Mouse (Mus musculus) right cerebral cortex, adult 2 months (tissue): ENCODE measurements around the gene Slc38a7.
"Not testable (repeated sequence)": the region's sequence is repeated elsewhere in the genome, so short reads cannot be mapped to it uniquely, and the experiment has no call there.

ENCODE experiments used
- DNase-seq, 2 experiments: peaks; one replicate each; pipeline ENCODE4 v3.0.0; 2021 to 2022; ENCODE audit warnings: low spot score in 2 of 2

Gene Slc38a7

DNA sequence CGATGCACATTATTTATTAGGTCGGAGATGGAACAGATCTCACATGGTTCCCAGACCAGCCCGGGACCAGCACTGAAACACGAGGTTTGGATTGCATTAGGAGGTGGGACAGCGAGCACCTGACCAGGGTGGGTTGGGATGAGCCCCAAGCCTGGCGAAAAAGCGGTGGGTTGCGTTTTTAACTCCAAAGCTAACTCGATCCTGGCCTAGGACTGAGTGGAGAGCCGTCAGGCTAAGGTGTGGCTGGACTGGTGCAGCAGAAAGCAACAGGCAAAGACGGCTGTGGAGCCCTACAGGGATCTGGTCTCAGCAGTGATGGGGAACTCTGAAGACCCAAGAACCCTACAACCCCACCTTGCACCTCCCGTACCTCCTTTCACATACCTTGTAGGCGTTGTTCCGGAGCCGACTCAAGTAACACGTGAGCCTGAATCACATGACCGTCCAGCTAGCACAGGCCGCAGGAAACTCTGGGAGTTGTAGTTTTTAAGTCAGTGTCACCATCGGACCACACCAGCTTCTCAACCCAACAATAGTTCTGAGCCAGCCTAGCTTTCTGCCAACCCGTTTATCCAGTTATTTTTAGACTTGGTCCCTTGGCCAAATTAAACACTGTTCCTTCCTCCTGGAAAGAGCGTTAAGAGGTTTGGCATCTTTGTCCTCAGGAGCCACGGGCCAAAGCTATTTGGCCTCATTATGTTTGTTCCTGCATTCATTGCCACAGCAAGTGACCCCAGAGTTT lies at the start of gene Slc38a7:
TSS of gene Slc38a7 (minus strand) at position 438 of the 742 bp plus-strand sequence.
- DNase-seq = peak; percentile 84 to 86

GRCm38 (mm10) chr8:95901864-95902263 lies 48.5 kb upstream of the Slc38a7 start:
- no peak for DNase-seq

DNA sequence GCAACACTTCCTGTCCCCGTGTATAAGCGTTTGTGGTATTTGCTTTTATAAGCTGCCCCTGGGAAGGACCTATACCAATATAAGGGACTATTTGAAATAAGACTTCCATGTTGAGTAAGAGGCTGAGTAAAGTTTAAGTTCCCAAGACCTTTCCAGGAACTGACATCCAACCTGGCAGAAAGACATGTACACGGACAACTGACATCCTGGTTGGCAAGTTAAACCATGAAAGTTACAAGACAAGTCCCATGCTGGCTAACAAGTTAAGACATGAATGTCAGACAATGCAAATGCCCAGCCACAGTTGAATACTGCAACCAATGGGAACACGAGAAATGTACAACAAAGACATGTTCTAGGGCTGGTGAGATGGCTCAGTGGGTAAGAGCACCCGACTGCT lies 40.4 kb upstream of the Slc38a7 start:
- no peak for DNase-seq

- DNase-seq = peak; percentile 87 to 90
These were observed 35.2 kb upstream of the Slc38a7 start, which contains the start of gene Got2 for GRCm38 (mm10) chr8:95888285-95889136. TSS of gene Got2 (minus strand) at chr8:95888547.

DNA sequence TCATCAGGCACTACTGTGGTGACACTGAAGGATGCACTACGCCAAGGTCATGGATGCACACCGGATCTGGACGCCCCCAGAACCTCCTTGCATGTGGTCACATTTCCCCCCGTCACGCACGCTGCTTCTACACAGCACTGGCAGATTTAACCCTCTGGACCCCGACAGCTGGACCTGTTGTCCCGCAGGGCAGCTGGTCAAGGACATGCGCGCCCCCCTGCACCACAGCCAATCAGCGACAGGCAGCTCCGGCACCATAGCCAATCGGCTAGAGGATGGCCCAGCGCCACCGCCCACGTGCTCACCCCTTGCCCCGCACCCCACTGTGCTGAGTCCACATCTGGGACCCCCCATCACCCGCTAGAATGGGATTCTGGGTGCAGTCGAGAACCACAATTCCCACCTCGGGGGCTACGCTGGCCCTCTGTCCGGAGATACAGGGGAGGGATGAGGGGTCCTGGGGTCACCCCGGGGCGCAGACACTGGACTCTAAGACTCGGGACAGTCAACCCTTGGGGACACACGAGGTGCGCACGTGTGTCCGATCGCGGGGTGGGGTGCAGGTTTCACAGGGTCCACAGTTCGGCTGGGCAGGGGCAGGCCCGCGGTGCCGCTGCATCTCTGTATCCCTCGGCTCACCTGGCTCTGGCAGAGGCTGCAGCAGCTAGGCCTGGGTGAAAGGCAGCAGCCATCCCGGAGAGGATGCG lies 34.4 kb upstream of the Slc38a7 start:
- DNase-seq = peak; percentile 84 to 89

DNA sequence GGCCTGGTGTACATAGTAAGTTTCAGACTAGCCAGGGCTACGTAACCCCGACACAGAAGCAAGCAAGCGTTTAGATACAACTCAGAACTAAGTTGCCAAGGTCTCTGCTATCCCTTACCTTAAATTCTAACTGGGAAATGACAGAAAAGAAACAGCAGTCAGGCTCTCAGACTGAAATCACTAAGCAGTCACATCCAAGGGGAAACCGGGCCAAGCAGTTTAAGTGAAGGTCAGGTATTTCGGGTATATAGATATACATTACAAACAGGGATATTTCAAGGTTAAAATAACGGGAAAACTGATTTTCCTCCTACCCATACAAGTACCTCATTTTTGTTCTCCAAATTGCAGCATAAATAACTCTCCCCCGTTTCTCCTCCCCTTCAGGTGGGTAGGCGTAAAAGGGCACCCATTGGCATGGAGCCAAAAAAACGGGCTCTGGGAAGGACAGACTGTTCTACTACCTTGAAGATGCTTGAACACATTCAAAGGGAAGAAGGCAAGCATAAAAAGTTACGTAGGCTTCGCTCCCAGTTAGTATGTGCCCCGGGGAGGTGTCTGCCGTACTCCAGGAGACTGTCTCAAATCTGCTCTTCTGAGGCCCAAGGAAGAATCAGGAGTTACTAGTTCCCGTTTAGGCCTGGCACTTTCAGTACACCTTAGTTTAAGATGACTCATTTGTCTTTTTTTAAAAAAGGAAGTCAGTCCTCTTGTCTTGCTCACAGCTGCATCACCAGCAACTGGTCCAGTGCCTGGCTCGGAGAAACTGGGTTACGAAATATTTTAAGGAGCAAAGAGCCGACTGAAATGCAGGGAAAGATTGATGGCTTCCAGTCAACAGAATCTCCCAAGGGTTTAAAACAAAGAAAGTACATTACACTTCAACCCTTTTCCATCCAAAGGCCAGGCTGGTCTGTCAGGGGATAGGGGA lies 33.6 kb upstream of the Slc38a7 start:
- DNase-seq = peak; percentile 43 to 55

GRCm38 (mm10) chr8:95885966-95886365 lies 32.6 kb upstream of the Slc38a7 start:
- DNase-seq = no peak

DNA sequence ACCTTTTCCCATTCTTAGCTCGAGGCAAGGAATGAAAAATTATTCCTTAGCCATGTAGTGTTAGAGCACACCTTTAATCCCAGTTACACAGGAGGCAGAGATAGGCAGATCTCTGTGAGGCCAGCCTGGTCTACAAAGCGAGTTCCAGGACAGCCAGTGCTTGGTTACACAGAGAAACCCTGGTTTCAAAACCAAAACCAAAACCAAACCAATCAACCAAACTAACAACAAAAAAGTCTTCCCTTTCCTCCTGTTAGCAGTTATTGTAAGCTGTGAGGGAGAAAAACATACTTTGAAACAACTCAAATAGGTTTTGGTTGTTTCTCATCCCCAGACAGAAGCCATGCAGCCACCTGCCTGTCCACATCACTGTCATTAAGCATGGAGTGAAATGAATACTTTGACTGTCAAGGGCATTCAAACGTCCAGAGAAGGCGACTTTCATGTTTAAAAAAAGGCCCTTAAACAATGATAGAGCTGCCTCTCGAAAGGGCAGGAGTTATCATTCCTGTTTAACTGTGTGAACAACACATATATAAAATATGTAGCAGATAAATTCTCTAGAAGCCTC lies 32.0 kb upstream of the Slc38a7 start:
- DNase-seq = no peak

- DNase-seq = no peak
These were observed 31.2 kb upstream of the Slc38a7 start for GRCm38 (mm10) chr8:95884491-95884890.

GRCm38 (mm10) chr8:95882191-95882590 lies 28.9 kb upstream of the Slc38a7 start:
- DNase-seq = no peak

- peak; percentile 26 to 45 for DNase-seq
These were observed 28.2 kb upstream of the Slc38a7 start for GRCm38 (mm10) chr8:95881576-95881975.

GRCm38 (mm10) chr8:95879823-95880222 lies 26.5 kb upstream of the Slc38a7 start:
- no peak for DNase-seq

DNA sequence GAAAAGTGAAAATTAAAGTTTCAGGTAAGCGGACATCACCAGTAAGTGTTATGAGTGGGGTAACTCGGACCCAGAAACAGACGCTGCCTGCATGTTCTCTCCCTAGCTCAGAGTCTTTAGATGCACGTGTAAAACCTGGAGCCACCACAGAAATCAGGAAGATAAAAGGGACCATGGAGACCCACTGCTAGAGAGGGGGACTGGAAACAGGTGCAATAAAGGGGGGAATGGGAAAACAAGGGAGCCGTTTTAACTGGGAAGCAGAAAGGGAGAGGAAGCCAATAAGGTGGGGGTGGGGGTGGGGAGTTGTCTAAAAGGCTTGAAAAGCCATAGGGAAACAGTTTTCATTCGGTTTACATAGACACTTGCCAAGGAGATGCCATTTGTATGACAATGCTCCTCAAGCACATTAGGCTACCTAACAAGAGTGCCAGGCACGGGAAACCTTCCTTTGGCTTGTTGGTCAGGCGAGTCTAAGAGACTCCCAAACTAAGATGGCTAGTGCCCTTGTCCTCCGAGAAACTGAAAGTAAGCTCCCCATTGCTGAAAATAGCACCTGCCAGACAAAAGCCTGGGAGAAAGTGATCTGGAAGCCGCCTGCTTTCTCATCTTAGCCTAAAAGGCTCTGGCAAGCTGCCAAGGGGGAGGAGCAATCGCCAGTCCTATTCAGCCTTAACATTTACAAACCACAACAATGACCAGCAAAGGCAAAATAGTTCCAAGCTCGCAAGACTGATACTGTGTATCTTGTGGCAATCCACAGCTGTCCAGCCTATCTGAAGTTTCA lies 25.0 kb upstream of the Slc38a7 start:
- DNase-seq = peak in 1 of 2 experiments; percentile 35

GRCm38 (mm10) chr8:95875270-95875669 lies 21.9 kb upstream of the Slc38a7 start:
- DNase-seq = no peak

DNA sequence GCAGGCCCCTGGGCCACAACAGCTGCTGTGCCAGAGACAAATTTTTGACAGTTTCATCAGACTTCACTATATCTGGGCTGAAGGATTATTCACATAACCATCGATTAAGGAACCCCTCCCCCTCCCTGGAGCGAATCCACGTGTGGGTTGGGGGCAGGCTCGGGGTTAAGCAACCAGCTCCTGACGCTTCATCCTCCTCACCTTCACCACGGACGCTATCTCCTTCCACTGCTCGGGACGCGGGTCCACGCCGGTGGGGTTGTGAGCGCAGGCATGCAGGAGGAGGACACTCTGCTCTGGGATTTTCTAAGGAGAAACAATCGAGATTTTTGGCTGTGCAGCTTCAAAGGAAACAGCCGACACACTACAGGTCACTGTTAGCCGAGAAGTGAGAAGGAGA lies 18.4 kb upstream of the Slc38a7 start:
- no peak for DNase-seq

DNA sequence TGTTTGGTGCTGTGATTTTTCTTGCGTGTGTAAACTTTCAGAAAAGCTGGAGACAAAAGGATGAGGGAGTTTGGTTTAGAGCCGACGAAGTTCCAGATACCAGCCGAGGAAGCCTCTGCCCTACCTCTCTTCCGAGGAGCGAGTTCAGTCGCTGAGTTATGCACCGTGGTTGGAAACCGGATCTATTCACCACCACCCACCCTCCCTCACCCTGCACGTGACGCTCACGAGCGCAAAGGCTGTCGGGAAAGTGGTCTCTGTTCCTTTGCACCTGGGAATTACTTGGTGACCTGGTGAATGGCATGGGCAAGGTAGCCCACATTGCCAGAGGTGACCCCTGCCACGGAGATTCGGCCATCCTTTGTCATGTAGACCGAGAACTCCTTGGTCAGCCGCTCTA lies 11.5 kb upstream of the Slc38a7 start:
- not testable (repeated sequence) for DNase-seq

- not testable (repeated sequence) for DNase-seq
These were observed 10.6 kb upstream of the Slc38a7 start for GRCm38 (mm10) chr8:95863761-95864440.

- no peak for DNase-seq
These were observed 835 bp upstream of the Slc38a7 start for GRCm38 (mm10) chr8:95854174-95854573.

GRCm38 (mm10) chr8:95852290-95852689 lies 1.0 kb downstream of the Slc38a7 start:
- no peak for DNase-seq
